Mouse (Mus musculus) ES-E14 (cell line): ENCODE measurements at regions not wholly inside any gene's neighbourhood (a gene's known extent, or its start where the extent isn't known, plus 50 kb on each side); places are given as distances from the start of the nearest gene placed in this dataset.

ENCODE experiments used
- CHD2 ChIP-seq: IDR thresholded peaks from 2 replicates; pipeline ENCODE4 v1.6.1; 2014; ENCODE audit warnings: mild to moderate bottlenecking, low read depth, low read length, inconsistent platforms
- HCFC1 ChIP-seq: IDR thresholded peaks from 2 replicates; pipeline ENCODE4 v1.6.1; 2012; ENCODE audit warnings: low read length, inconsistent platforms, borderline replicate concordance; ENCODE audit not compliant: insufficient read depth
- MAFK ChIP-seq: IDR thresholded peaks from 2 replicates; pipeline ENCODE4 v1.6.1; 2014; ENCODE audit warnings: mild to moderate bottlenecking, low read depth, low read length, inconsistent platforms; ENCODE audit not compliant: insufficient read depth
- ZC3H11A ChIP-seq: IDR thresholded peaks from 2 replicates; pipeline ENCODE4 v1.6.1; 2012; ENCODE audit warnings: low read depth, mild to moderate bottlenecking, inconsistent platforms, low read length, borderline replicate concordance
- ZNF384 ChIP-seq: IDR thresholded peaks from 2 replicates; pipeline ENCODE4 v1.6.1; 2012; ENCODE audit warnings: low read depth, low read length, inconsistent platforms

DNA sequence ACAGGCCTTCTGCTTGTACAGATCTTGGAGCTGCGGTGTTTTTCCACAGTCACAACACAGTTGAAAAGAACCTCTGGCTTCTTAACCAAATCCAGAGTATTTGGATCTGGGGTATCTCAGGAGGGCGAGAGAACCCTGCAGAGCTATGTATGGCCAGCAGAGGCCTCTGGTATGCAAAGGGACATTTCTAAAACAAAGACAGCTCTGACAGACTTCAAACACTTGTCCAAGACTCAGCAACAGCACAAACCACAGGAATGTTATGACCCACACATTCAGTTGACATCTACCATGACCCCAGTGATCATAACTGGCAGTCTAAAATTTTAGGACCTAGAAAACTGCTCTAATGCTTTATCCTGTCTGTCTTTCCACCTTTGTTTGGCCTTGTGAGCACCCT lies 328.5 kb upstream of the Slc30a5 start:
- TF ChIP-seq ZNF384, result no peak
- TF ChIP-seq ZC3H11A, result no peak
- TF ChIP-seq CHD2, result no peak
- TF ChIP-seq HCFC1, result no peak
- no peak for TF ChIP-seq MAFK
